Mouse (Mus musculus) spleen, embryonic (tissue): Measurements from ENCODE around the gene Akr1b10.
"Not testable (repeated sequence)": the region's sequence is repeated elsewhere in the genome, so short reads cannot be mapped to it uniquely, and the experiment has no call there.

ENCODE experiments used
- CTCF ChIA-PET: fragments of 350-600 bp; sonication (Branson Sonifier 250); formaldehyde crosslinking; loops from one replicate; lab custom pipeline; 2022; lab: Charles Lee

The Akr1b10 gene

DNA sequence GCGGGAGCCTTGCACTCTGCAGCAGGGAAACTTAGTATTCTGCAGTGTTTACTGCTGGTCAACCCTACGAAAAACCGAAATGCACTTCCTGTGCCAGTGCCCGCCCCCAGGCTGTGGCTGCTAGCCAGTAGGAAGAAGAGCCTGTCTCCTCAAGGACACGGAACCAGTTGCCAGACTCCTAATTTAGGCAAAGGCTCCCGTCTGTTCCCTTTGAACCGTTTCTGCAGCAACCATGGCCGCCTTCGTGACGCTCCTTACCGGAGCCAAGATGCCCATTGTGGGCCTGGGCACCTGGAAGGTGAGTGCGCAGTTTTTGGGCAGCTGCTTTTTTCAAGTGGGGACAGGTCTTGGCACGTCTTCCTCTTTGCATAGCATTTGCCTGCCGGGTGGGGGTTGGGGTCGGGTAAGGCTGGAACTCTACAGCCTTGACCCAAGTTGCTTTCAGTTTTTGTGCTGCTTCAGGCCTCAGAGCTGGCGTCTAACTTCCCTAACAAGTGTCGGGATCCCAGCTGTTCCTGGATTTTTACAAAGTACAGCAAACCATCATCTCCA, at the start of gene Akr1b10:
TSS of gene Akr1b10 (plus strand) at position 109 of the 552 bp plus-strand sequence.
- CTCF ChIA-PET, result no interaction called here

GRCm38 (mm10) chr6:34334673-34335072, 49.3 kb upstream of the Akr1b10 start:
- CTCF ChIA-PET, result no interaction called here

GRCm38 (mm10) chr6:34337799-34338198, 46.2 kb upstream of the Akr1b10 start:
- CTCF ChIA-PET, result no interaction called here

- CTCF ChIA-PET, result interaction anchor here (0.6 kb wide), 1 partner anchor 1060 kb away, joined by 3 read pairs; no protein-coding TSS in a partner anchor
Observed at GRCm38 (mm10) chr6:34341991-34342390, 42.0 kb upstream of the Akr1b10 start.

GRCm38 (mm10) chr6:34342476-34342875, 41.5 kb upstream of the Akr1b10 start:
- CTCF ChIA-PET, result no interaction called here

GRCm38 (mm10) chr6:34343426-34343825, 40.6 kb upstream of the Akr1b10 start:
- CTCF ChIA-PET, result no interaction called here

DNA sequence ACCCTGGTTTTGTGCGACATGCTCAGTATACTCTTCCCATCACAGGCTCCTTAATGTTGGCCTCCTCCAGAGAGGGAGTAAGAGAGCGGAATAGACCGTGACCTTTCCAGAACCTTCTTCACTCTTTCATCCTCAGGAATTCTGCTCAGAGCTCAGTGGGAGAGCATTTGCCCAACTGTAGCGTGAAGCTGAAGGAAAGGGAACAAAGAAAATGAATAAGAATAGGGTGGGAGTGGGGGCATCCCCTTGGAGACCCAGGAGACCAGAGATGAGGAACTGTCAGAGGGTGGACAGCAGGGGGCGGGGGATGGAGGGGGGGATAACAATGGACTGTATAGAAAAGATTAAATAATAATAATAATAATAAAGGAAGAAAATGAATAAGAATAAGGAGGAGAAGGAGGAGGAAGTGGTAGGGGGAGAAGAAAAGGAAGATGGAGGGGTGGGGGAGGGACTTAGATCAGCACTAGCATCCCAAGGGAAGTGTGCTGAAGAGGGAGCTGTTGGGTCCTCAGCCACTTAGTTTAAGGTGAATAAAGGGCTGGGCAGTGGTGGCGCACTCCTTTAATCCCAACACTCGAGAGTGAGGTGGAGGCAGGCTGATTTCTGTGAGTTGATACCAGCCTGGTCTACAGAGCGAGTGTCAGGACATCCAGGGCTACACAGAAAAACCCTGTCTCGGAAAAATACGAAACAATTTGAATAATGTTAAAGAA, 39.7 kb upstream of the Akr1b10 start:
- CTCF ChIA-PET, result interaction anchor here (0.6 kb wide), 1 partner anchor 50 kb away, joined by 3 read pairs; no protein-coding TSS in a partner anchor

- CTCF ChIA-PET, result interaction anchor here (0.6 to 1.7 kb wide), 4 partner anchors 10 to 758 kb away, joined by 3 to 6 read pairs (median 4); no protein-coding TSS in a partner anchor
Observed at GRCm38 (mm10) chr6:34344935-34345334, 39.1 kb upstream of the Akr1b10 start.

GRCm38 (mm10) chr6:34346096-34346898, 37.7 kb upstream of the Akr1b10 start:
- CTCF ChIA-PET, result interaction anchor here (0.5 to 1.7 kb wide), 5 partner anchors 9 to 90 kb away, joined by 4 to 7 read pairs (median 4); no protein-coding TSS in a partner anchor

DNA sequence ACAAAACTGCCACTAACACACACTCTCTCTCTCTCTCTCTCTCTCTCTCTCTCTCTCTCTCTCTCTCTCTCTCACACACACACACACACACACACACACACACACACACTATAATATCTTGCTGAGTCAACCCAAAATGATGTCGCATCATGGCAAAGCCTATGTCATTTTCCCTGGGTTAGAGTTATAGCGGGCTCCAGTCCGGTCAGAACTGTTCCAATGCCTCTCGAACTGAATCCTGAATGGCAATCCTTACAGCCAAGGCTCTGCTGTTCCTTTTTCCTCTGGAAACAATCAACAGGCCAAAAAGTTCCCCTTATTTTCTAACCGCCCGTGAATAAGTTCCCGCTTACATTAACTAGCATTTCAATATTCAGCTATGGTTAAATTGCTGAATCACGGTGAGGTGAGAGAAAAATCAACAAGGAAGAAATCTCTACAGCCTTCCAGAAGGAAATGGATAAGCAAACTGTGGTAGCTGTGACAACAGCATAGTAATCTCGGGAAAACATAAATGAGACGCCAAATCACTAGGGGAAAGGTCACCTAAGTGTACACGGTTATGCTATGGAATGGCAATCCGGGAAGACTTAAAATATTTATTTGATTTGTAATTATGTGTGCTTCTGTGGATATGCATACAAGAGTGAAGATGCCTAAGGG, 33.9 kb upstream of the Akr1b10 start:
- CTCF ChIA-PET, result no interaction called here

DNA sequence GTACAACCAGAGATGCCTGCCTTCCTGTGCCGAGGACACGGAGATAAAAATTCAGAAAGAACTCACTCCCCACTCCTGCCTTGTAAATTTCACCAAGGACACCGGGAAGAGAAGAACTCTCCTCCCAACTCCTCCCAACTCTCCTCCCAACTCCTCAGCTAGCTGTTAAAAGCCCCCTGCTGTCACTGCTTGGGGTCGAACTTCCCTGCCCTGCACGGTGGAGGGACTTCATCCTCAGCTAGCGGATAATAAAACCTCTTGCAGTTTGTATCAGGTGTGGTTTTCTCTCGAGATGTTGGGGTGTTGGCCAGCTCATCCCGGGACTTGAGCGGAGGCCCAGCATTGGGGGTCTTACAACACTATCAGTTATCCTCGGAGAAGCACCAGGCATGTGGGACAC, 32.5 kb upstream of the Akr1b10 start:
- CTCF ChIA-PET, result not testable (repeated sequence)

- CTCF ChIA-PET, result no interaction called here
Observed at GRCm38 (mm10) chr6:34352401-34352800, 31.6 kb upstream of the Akr1b10 start.

DNA sequence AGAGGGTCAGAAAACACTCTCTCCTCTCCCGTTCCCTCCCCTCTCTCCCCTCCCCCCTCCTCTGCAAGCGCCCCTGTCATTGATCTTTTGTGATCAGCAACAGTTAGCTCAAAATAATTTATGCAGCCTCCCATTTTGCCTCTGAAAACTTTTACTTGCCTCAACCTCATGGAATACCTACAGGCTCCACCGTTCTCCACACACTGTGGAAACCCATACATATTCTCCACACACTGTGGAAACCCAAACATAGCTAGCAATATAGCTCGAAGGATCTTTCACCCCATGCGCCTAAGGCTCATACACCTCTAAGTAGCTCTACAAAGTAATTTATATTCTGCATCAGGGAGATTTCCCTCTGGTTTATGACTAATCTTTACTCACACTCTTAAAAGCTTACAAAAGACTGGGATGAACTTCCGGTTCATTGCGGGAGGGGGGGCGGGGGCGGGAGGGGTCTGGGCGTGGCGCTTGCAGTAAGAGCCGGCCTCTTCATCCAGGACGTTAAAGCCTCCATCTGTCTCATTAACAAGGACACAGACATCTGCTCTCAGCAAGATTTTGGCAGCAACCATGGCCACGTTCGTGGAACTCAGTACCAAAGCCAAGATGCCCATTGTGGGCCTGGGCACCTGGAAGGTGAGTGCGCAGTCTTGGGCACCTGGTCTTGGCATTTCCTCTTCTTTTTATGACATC, 30.2 kb upstream of the Akr1b10 start, which contains the start of gene Akr1b8:
TSS of gene Akr1b8 (plus strand) at position 462 of the 696 bp plus-strand sequence.
- CTCF ChIA-PET, result interaction anchor here (0.6 kb wide), 1 partner anchor 51 kb away, joined by 5 read pairs; no protein-coding TSS in a partner anchor

DNA sequence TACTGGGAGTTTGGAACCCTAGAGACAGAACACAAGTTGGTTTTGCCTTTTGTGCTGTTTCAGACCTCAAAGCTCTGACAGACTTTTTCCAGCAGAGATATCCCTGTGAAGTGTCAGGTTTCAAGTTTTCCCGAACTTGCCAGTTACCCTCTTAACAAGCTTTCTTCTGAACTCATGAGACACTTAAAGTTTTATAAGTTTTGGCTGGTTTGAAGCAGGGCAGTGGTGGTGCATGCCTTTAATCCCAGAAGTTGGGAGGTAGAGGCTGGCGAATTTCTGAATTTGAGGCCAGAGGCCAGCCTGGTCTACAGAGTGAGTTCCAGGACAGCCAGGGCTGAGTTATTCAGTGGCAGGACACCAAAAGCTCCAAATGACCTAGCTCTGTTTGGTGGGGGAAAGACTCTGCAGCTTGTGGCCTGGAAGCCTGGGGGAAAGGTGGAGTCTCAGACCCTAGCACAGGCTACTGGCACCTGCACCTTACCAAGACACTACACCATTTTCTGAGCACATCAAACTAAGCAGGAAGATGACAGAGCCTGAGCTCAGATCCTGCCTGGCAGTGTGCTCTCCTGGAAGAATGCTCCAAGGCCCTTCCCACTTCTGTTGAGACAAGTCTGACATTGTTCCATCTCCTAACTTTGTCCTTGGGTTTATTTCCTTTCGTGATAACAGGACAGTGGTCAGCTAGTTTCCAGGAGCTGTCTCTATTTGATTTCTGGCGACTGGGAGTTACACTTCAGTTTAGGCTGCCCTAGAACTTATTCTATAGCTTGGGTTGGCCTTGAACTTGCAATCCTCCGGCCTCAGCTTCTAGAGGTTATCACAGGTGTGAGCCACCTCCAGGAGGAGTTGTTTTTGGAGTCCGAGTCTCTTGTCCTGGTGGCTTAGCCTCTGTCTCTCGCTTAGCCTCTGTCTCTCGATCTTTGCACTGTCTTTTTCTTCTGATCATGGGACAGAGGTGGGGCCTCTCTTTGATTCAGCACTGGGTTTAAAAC, 29.4 kb upstream of the Akr1b10 start:
- CTCF ChIA-PET, result interaction anchor here (1.6 kb wide), 1 partner anchor 9 kb away, joined by 4 read pairs; no protein-coding TSS in a partner anchor

DNA sequence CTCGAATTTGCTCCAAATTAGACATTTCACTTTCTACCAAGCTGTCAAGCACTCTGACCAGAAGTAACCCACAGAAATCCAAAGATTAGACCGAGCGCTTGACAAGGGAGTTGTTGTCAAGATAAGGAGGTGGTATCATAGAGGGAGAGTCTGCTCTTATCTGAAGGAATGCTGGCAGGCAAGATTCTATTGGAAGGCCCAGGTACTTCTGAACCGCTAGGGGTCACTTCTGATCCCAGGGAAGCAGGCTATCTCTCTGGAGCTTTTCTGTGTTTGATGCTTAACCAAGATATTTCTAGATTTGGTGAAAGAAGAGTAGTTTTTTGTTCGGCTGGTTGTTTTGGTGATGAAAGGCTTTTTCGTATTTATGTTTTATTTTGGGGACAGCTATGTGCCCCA, 28.7 kb upstream of the Akr1b10 start:
- CTCF ChIA-PET, result interaction anchor here (1.6 kb wide), 1 partner anchor 9 kb away, joined by 4 read pairs; no protein-coding TSS in a partner anchor

GRCm38 (mm10) chr6:34355841-34356240, 28.2 kb upstream of the Akr1b10 start:
- CTCF ChIA-PET, result interaction anchor here (1.6 kb wide), 1 partner anchor 10 kb away, joined by 4 read pairs; no protein-coding TSS in a partner anchor

GRCm38 (mm10) chr6:34364217-34365136, 19.5 kb upstream of the Akr1b10 start:
- CTCF ChIA-PET, result no interaction called here

DNA sequence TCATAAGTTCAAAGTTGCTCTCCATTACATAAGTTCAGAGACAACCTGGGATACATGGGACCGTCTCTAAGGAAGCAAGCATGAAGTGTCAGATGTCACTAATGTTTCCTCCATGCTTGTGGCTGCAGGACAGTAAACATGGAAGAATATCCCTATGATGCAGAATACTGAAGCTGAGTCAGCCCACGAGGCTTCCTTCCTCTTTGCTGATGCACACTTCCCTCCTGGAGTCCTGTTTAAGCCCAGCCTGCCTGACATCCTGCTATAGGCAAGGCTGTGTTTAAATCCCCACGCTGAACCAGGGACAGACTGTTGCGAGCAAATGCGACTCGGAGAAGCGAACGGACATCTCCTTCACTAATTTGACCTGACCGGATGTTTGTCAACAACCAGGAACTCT, 16.0 kb upstream of the Akr1b10 start:
- CTCF ChIA-PET, result no interaction called here
